Mouse (Mus musculus) ZHBTc4 (cell line): Measurements from ENCODE around the gene Olfr457.
"Not testable (repeated sequence)": the region's sequence is repeated elsewhere in the genome, so short reads cannot be mapped to it uniquely, and the experiment has no call there.

ENCODE experiments used
- DNase-seq: peaks from one replicate; pipeline ENCODE4 v3.0.0-alpha.2; 2011; ENCODE audit warnings: low read depth, low spot score

The Olfr457 gene

DNA sequence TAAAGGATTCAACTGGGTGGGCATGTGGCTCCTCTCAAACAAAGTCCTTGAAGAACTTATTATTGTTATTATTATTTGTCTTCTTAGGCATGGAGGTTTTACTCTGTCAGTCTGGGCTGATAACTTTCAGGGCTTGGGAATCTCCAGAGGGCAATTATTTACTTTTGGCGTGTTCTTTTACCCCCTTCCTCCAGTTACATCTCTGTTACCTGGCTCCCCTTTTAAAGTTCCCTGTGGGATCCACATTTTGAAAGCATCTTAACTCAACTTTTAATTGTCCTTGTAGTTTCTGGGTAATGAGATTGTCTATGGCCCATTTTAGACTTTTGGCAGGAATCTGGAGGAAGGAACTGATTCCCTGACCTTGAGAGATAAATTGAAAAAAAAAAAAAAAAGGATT lies at the start of gene Olfr457:
Olfr457 (minus strand) TSS at position 101 of the 400 bp plus-strand sequence.
- no peak for DNase-seq

DNA sequence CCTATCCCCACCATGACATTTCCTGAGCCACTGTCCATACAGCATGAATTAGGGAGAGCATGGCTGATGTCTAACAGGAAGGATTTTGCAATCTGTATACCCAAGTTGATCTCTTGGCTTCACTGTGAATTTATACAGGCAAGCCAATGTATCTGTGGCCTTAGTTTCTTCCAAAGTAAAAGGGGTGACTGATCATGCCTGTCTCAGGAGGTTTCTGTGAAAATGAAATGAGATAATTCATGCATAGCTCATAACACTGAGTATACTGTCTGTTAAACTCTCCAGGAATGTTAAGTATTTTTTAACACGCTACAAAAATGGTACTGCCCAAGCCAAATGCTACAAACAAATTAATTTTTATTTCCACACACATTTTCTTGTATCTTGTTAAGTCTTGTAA lies 37.3 kb upstream of the Olfr457 start:
- no peak for DNase-seq

- no peak for DNase-seq
These were observed 33.2 kb upstream of the Olfr457 start for GRCm38 (mm10) chr6:42509311-42509710.

GRCm38 (mm10) chr6:42503478-42503877 lies 27.3 kb upstream of the Olfr457 start:
- no peak for DNase-seq

DNA sequence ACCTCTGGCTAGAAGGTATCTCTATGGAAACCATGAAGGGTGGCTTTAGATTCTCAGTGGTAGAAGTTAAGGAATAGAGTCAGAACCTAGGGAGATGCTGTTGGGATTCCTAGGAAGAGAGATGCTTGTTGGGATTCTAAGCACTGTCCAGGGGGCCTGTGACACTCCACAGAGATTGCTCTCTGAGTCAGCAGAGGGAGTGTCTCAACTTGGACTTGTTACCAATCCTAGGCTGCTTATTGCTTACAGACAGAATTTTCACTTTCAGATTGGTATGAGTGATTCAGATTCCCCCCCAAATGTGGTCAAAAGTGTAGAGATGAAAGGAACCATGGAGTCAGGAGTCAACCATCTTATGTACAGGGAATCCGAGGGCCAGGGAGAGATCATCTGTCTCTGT lies 13.6 kb upstream of the Olfr457 start:
- DNase-seq = no peak

GRCm38 (mm10) chr6:42487114-42487513 lies 11.0 kb upstream of the Olfr457 start, which contains the start of gene Olfr456:
TSS of gene Olfr456 (minus strand) at chr6:42487214.
- no peak for DNase-seq

DNA sequence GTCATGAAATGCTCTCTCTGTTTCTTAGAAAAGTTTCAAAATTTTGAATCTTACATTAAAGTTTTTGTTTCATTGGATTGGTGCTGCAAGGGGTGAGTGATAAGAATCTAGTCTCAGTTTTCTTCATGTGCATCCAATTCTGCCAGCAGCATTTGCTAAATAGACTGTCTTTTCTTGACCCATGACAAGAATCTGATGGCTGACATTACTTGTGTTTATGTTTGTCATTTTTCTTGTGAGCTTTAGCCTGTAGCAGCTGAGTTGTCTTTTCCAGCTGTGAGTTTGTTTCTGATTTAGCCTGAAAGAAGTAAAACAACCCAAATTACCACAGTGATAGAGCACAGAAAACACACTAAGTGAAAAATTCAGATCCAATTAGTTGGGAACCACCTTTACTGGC lies 8.5 kb upstream of the Olfr457 start:
- DNase-seq = no peak

GRCm38 (mm10) chr6:42471298-42471697 lies 4.8 kb downstream of the Olfr457 start:
- DNase-seq = not testable (repeated sequence)

DNA sequence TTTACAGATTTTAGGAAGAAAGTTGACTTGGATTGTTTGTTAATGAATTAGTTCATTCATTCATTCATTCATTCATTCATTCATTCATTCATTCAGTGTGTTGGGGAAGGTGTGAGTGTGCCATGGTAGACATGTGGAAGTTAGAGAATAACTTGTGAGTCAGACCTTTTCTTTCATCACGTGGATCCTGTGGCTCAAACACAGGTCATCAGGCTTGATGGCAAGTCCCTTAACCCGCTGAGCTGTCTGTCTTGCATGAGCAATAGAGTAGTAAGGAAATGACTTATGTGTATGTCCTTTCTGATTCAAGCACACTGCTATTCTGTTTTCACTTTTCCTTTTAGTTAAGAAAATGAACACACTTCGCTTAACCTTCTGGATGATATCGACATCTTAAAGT lies 5.6 kb downstream of the Olfr457 start:
- DNase-seq = no peak

- DNase-seq = no peak
These were observed 11.0 kb downstream of the Olfr457 start, which contains the start of gene Olfr458 for GRCm38 (mm10) chr6:42465096-42465495. TSS of gene Olfr458 (minus strand) at chr6:42465196.

DNA sequence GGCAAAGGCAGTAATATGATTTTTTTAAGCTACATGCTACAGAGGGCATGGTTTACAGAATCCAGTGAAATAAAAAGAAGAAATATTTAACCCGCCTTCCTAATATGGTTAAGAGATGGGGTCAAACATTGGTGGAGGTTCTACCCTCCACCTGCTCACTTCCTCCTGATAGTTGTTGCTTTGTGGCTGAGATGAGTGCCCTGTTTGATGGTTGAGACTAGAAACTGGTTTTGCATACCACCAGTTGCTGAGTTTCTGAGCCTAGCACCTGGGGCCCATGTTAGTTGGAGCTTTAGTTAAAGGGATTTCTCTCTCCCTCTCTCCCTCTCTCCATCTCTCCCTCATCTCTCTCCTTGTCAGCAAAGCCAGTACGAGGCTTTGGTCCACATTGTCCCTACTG lies 28.8 kb downstream of the Olfr457 start:
- no peak for DNase-seq

GRCm38 (mm10) chr6:42444491-42444890 lies 31.6 kb downstream of the Olfr457 start:
- peak; percentile 31 for DNase-seq

DNA sequence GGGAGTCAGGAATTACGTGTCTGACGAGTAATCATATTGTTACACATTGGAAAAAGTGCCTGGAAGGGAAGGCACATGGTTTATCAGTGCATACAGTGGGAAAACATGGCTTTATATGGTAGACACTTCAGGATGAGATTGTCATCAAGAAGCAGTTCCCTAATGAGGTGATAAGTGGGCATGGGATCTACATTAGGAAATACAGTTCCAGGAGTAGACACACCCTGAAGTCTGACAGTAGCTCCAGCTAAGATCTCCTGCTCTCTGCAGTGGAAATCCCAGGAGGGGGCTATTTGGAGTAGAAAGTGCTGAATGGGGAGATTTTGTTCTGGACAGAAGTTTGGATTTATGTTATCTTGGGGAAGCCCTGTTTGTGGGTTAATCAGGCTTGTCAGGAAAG lies 34.7 kb downstream of the Olfr457 start:
- DNase-seq = no peak

DNA sequence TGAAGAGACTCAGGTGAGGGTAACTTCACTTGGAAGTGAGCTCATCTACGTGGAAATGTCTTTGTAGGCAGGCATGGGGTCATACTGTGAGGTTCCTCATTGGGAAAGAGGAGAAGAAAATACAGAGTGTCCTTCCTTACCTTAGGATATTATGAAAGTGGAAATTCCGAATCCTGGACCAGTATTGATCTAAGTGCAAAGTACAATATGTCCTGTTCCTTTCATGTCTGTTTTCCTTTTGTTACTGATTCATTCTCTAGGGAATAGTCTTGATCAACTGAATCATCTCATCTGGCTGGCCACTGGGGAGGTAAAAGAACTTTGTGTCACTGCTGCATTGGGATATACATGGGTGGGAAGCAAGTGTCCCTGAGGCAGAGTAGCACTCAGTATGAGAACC lies 40.6 kb downstream of the Olfr457 start:
- no peak for DNase-seq

DNA sequence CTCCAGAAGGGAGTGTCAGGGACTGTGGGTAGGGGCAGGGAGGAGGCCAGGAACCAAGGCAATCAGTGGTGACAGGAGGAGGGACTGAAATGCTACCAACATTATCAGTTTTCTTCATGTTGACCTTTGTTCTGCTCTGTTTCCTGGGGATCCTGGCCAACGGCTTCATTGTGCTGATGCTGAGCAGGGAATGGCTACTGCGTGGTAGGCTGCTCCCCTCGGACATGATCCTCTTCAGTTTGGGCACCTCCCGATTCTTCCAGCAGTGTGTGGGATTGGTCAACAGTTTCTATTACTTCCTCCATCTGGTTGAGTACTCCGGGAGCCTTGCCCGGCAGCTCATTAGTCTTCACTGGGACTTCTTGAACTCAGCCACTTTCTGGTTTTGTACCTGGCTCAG lies 41.7 kb downstream of the Olfr457 start, which contains the start of gene Tas2r126:
Tas2r126 (plus strand) TSS at position 90 of the 400 bp plus-strand sequence.
- DNase-seq = no peak

GRCm38 (mm10) chr6:42433554-42433953 lies 42.6 kb downstream of the Olfr457 start:
- no peak for DNase-seq

- DNase-seq = no peak
These were observed 49.8 kb downstream of the Olfr457 start for GRCm38 (mm10) chr6:42426337-42426736.

DNA sequence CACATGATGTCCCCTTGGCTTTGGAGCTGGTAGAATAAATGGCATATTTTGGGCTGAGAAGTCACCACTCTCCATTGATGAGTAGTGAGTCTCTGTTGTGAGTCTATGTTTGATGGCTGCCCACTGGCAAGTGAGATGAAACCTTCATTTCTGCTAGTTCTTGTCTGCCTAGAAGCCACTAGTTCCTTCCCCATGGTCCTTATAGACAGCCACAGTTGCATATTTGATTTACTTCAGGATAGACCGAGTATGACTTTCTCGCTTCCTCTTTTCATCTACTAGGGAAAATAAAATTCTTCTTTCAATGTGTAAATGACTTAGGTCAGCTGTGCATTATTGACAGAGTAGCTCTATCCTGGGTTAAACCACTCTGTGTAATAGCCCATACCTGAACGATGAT lies 51.7 kb downstream of the Olfr457 start:
- DNase-seq = no peak

DNA sequence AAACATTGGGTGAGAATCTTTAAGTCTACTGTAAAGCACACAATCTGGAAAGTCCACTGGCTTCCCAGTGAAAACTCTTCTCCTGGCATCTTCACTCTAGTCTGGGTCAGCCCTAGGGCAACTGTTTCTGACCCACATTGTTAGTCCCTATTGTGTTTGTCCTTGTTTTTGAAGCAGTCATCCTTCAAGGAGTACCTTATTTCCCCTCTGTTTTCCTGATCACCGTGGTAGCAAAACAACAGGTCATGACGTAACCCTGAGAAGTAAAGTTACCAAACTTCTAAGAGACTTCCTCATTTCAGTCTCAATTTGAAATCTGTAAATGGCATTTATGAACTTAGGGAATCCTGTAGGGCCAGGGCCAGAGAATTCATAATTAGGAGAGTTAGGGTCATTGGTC lies 54.7 kb downstream of the Olfr457 start:
- DNase-seq = no peak

- no peak for DNase-seq
These were observed 56.7 kb downstream of the Olfr457 start for GRCm38 (mm10) chr6:42419443-42419842.
